Mouse (Mus musculus) midbrain, embryonic 10.5 days (tissue): ENCODE results near the gene Ccdc60. TPM values are rescaled to one million over a fixed set of nuclear protein-coding genes. Genes with fewer than 3 reads are reported as not detected.

Experiments used
- DNase-seq: peaks from one replicate; pipeline ENCODE4 v3.0.0-alpha.2; 2017; ENCODE audit warnings: low spot score
- H3K27ac ChIP-seq: fragments of 300-500 bp; sonication (generic); replicated peaks from 2 replicates; pipeline ENCODE4 v1.5.1; 2016; ENCODE audit warnings: mild to moderate bottlenecking
- H3K27me3 ChIP-seq: fragments of 300-500 bp; sonication (generic); 2 replicates; pipeline ENCODE4 v1.6.1; 2016; ENCODE audit warnings: low read depth, mild to moderate bottlenecking; ENCODE audit not compliant: poor library complexity, severe bottlenecking
- H3K36me3 ChIP-seq: fragments of 300-500 bp; sonication (generic); 2 replicates; pipeline ENCODE4 v1.6.1; 2016; ENCODE audit warnings: mild to moderate bottlenecking, moderate library complexity
- H3K4me1 ChIP-seq: fragments of 300-500 bp; sonication (generic); 2 replicates; pipeline ENCODE4 v1.6.1; 2016
- H3K4me3 ChIP-seq: fragments of 300-500 bp; sonication (generic); 2 replicates; pipeline ENCODE4 v1.5.1; 2016; ENCODE audit warnings: mild to moderate bottlenecking, moderate library complexity
- H3K9me3 ChIP-seq: fragments of 300-500 bp; sonication (generic); replicated peaks from 2 replicates; pipeline ENCODE4 v1.6.1; 2016; ENCODE audit warnings: mild to moderate bottlenecking
- WGBS: fragments of 180-500 bp; shearing (Covaris S2); methylation state at CpG from one replicate; pipeline ENCODE4 v1.1.7; 2016; 5-methylcytosine and 5-hydroxymethylcytosine counted together
- polyA plus RNA-seq: library from polyadenylated mRNA; unstranded; fragments of >200 nt; fragmentation: Nextera tagmentation; extraction: Ambion mirVana; gene quantifications from 2 replicates; pipeline ENCODE4 v1.2.1, GENCODE M21; 2016

The Ccdc60 gene
- polyA plus RNA-seq, 1 experiment from 2014 or later = 1.7 TPM

DNA sequence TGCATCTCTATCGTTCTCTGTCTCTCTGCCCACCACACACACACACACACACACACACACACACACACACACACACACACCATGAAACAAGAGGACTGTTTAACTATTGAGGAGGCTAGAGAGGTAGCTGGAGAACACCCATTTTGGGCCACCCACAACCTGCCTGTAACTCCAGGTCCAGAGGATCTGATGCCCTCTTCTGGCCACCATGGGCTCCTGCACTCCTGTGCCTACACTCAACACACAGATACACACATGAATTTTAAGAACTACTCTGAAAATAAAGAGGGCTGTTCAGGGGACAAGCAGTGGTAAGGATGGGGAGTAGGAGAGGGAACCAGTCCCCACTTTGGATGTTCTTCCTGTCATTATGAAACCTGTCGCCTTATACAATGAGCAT, 26.1 kb downstream of the Ccdc60 start:
- Histone ChIP-seq H3K4me1 (peaks cover 8% of the 10 kb centered on the region; the same call in 1 of the 2 replicates), H3K9me3 (no peaks in the 10 kb centered on the region), H3K27me3 (no peaks in the 10 kb centered on the region), H3K36me3 (no peaks in the 10 kb centered on the region), H3K4me3 (no peak overlapping the region), H3K27ac (no peak overlapping the region)
- DNase-seq = no peak
- WGBS = 93% methylated on average over 2 of the region's 2 CpGs

DNA sequence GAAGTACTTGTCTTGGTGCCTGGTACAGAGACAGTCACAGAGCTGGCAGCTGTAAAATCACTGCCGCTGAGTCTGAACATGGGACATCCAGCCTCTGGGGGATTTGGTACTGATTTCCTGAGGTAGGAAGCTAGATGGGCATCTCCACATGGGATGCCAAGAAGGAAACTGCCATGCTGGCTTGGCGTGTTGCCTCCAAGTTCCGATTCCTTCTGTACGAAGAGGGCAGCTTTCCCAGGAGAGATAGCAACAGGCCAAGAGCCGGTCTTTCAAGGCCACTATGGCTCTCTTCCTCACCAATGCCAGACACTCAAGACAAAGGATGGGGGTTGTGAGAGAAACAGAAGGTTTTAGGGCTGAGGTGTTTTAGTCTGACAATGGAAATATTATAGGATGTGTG, 26.8 kb downstream of the Ccdc60 start:
- WGBS = 94% methylated on average over 5 of the region's 5 CpGs

DNA sequence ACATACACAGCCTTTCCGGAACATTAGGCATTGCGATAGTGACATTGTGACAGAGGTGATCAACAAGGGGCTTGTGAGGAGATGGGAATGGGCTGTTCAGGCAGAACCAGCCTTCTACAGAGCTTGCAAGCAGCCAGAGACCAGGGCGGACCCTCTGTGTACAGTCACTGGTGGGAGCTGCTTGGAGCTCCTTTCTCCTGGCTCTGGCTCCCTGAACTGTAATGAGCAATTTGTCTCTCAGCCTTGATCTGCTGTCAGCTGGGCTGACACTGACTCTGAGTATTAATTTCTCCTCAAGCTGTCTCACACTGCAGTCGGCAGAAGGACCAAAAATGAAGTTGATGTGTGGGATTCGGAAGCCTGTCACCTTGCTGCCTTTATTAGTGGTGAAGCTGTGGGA, 28.4 kb downstream of the Ccdc60 start:
- DNase-seq = no peak
- Histone ChIP-seq H3K27ac (no peak overlapping the region), H3K9me3 (no peaks in the 10 kb centered on the region), H3K36me3 (no peaks in the 10 kb centered on the region), H3K4me3 (no peak overlapping the region), H3K4me1 (peaks cover 8% of the 10 kb centered on the region; the same call in 1 of the 2 replicates), H3K27me3 (no peaks in the 10 kb centered on the region)
- WGBS = 94% methylated on average over 5 of the region's 5 CpGs

More for the DNA sequence above, 26.8 kb downstream of the Ccdc60 start:
- Histone ChIP-seq H3K4me1 (peaks cover 8% of the 10 kb centered on the region; the same call in 1 of the 2 replicates), H3K27ac (no peak overlapping the region), H3K27me3 (no peaks in the 10 kb centered on the region), H3K4me3 (no peak overlapping the region), H3K9me3 (no peaks in the 10 kb centered on the region), H3K36me3 (no peaks in the 10 kb centered on the region)
- DNase-seq = no peak

DNA sequence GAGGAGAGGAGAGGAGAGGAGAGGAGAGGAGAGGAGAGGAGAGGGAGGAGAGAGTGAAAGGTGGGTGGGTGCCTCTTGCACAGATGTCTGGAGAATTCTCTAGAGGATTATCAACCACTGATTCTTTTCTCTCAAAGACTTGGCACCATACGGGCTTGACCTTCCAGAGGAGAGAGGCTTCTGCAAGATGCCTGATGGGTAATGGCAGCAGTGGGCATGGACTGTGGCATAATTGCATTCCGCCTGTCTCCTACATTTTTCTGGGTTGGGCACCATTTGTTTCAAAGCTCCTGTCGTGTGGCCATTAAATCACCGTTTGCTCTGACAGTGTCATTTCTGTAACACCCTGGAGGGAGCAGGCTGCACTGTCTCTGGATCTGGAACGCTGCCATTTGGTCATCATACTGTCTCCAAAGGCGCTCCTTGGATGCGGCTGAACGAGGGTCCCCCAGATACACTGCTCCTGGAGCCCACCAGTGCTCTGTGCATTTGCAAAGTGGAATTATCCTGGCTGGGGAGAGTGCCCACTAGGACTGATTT, 30.4 kb downstream of the Ccdc60 start:
- H3K4me3 ChIP-seq = no peak overlapping the region
- H3K27ac ChIP-seq = no peak overlapping the region
- 76% methylated on average over 8 of the region's 8 CpGs for WGBS
- no peak for DNase-seq
- no peaks in the 10 kb centered on the region for H3K27me3 ChIP-seq
- peaks cover 8% of the 10 kb centered on the region; the same call in 1 of the 2 replicates for H3K4me1 ChIP-seq
- no peaks in the 10 kb centered on the region for H3K36me3 ChIP-seq
- H3K9me3 ChIP-seq = no peaks in the 10 kb centered on the region

DNA sequence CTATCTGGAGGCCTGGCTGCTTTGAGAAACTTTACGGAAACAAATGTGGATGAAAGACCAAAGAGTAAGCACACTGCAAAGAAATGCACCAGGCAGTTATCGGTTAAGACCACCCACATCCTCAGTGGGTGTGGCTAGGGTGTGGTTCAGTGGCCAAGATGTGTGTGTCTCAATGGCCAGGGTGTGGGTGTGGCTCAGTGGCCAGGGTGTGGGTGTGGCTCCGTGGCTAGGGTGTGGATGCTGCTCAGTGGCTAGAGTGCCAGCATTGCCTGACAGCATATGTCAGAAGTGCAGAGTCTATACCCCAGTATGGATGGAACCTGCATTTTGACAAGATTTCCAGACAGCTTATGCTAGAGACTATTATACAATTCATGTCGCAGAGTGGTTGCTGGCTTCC, 34.9 kb downstream of the Ccdc60 start:
- Histone ChIP-seq H3K4me1 (peaks cover 7% of the 10 kb centered on the region; the same call in 1 of the 2 replicates), H3K27ac (no peak overlapping the region), H3K4me3 (no peak overlapping the region), H3K9me3 (no peaks in the 10 kb centered on the region), H3K36me3 (no peaks in the 10 kb centered on the region), H3K27me3 (no peaks in the 10 kb centered on the region)
- DNase-seq = no peak
- WGBS = 86% methylated on average over 4 of the region's 4 CpGs

DNA sequence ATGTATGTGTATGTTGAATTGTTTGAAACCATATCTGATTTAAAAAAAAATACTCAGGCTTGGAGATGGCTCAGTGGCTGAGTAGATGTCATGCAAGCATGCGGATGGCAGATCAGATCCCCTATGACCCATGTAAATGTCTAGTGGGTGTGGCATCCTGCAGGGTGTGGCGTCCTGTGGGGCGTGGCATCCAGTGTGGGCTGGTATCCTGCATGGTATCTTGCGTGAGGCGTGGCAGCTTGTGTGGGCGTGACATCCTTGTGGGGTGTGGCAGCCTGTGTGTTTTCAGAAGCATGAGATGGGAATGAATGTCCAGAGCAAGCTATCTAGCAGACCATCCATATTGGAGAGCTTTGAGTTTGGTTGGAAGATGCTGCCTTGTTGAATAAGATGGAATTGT, 36.6 kb downstream of the Ccdc60 start:
- 87% methylated on average over 6 of the region's 6 CpGs for WGBS

DNA sequence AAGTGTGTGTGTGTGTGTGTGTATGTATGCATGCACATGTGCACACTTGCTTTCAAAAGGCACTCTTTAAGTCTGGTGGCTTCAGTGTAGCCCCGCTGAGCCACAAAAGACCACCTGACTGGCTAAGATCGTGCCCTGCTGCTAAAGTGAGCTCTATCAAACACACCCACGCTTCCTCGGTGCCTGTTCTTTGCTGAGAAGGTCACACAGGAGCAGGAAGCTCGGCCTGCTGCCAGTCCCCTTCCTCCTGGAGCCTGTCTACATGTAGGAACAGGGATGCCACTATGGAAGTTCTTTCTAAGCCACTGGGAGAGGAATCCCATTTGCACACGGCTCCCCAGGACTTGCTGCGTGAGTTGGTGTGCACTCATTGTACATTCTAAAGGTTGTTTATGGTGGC, 42.1 kb downstream of the Ccdc60 start:
- H3K36me3 ChIP-seq = no peaks in the 10 kb centered on the region
- no peak overlapping the region for H3K4me3 ChIP-seq
- 0 out of 2 replicates have a peak, but pooled peaks cover 3% of the 10 kb centered on the region for H3K4me1 ChIP-seq
- whole genome bisulfite sequencing = 86% methylated on average over 7 of the region's 7 CpGs
- H3K27ac ChIP-seq = no peak overlapping the region
- no peak for DNase-seq
- H3K27me3 ChIP-seq = no peaks in the 10 kb centered on the region
- H3K9me3 ChIP-seq = no peaks in the 10 kb centered on the region

More for the DNA sequence above, 36.6 kb downstream of the Ccdc60 start:
- Histone ChIP-seq H3K4me3 (no peak overlapping the region), H3K27me3 (no peaks in the 10 kb centered on the region), H3K9me3 (no peaks in the 10 kb centered on the region), H3K4me1 (no peaks in the 10 kb centered on the region), H3K27ac (no peak overlapping the region), H3K36me3 (no peaks in the 10 kb centered on the region)
- no peak for DNase-seq

DNA sequence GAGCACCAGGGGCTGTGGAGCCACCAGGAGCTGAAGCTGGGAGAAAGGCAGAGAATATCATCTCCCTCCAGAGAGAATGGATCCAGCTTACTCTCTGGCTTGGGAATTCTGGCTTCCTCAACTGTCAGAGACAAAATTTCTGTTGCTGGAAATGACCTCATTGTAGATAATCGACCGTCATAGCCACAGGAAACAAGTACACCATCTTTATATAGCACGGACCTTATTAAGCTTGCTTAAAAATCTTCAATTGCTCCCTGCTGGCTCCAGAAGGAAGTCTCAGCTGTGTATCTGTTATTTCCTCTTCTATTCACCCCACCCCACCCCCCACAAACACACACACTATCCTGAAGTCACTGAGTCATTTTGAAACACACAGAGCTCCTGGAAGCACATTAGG, 44.3 kb downstream of the Ccdc60 start:
- H3K36me3 ChIP-seq = no peaks in the 10 kb centered on the region
- H3K27ac ChIP-seq = no peak overlapping the region
- no peak overlapping the region for H3K4me3 ChIP-seq
- 0 out of 2 replicates have a peak, but pooled peaks cover 3% of the 10 kb centered on the region for H3K4me1 ChIP-seq
- no peak for DNase-seq
- no peaks in the 10 kb centered on the region for H3K9me3 ChIP-seq
- 78% methylated on average over 3 of the region's 3 CpGs for WGBS
- H3K27me3 ChIP-seq = no peaks in the 10 kb centered on the region

DNA sequence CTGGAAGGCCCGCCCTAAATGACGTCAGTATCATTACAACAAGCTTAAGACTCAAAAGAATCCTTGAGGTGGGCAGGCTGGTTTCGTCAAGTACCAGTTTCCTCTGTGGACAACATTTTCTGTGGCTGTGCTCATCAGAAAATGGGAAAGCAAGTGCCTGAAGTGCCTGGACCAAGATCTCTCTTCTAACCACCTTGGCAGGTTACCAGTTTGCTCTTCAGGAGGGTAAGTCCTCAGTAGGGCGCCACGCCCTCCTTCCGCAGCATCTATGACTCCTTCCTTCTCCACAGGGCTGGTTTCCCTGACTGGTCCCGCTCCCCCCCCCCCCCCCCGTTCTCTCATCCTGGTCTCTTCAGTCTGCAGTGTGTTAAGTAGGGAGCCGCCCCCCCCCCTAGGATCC, 45.2 kb downstream of the Ccdc60 start:
- H3K27ac ChIP-seq = no peak overlapping the region
- WGBS = 82% methylated on average over 9 of the region's 9 CpGs
- no peaks in the 10 kb centered on the region for H3K27me3 ChIP-seq
- DNase-seq = no peak
- no peaks in the 10 kb centered on the region for H3K9me3 ChIP-seq
- no peaks in the 10 kb centered on the region for H3K36me3 ChIP-seq
- no peak overlapping the region for H3K4me3 ChIP-seq
- H3K4me1 ChIP-seq = 0 out of 2 replicates have a peak, but pooled peaks cover 6% of the 10 kb centered on the region

DNA sequence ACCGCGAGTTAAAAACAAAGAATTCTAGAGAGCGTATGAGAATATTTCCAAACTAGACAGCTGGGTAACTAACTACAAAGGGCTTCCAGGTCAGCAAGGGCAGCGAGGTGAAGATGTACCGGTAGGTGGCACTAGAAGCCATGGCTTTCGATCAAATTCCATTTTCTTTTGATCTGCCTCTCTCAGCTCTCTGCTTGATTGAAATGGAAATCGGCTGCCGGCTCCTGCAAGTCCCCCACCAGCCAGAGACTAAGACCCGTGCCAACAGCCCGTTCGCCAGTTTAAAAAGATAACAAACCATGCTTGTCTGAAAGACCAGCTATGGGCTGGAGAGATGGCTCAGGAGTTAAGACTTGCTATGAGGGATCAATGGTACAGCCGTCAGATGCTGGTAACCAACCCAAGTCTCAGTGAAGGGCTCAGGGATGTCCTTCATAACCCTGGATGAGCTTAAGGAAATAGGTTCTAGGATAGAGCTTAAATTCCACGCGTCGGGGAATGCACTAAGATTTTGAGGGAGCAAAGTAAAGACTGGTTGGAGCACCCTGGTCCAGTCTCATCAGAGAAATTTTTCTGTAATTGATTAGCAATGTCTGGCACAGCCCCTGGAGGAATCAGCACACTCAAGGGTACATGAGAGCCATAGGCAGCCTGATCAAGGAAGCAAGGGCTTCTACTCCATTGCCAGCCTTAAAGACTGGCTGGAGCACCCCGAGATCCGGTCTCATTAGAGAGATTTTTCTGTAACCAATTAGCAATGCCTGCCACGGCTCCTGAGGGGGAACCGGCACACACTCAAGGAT, 56.7 kb downstream of the Ccdc60 start:
- Histone ChIP-seq H3K36me3 (no peaks in the 10 kb centered on the region), H3K27ac (peak overlapping the region; percentile 24), H3K9me3 (no peaks in the 10 kb centered on the region), H3K4me1 (peaks cover 21% of the 10 kb centered on the region), H3K27me3 (no peaks in the 10 kb centered on the region), H3K4me3 (peak overlapping the region; percentile 43)
- 23% methylated on average over 19 of the region's 19 CpGs for WGBS
- peak; percentile 81 for DNase-seq

DNA sequence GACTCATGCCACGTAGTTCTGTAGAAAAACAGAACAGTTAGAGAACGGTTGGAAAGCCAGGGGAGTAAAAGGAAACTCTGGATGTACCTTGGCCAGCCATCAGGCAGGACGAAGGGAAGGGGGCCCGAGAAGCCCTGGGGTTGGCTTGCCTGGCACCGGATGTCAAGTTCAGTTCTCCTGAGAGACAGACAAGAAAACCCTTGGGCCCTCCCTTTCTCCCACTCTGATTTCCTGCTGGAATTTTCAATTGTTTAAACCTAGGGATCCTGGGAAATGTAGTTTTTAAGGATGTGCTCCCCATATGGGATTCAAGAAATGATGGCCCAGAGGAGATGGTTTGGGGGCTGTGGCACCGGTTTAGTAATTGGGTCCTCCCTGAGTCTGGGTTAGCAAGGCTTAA, 60.4 kb downstream of the Ccdc60 start:
- no peak overlapping the region for H3K4me3 ChIP-seq
- no peaks in the 10 kb centered on the region for H3K27me3 ChIP-seq
- H3K9me3 ChIP-seq = no peaks in the 10 kb centered on the region
- H3K27ac ChIP-seq = no peak overlapping the region
- WGBS = 79% methylated on average over 6 of the region's 6 CpGs
- DNase-seq = no peak
- no peaks in the 10 kb centered on the region for H3K36me3 ChIP-seq
- peaks cover 24% of the 10 kb centered on the region for H3K4me1 ChIP-seq

DNA sequence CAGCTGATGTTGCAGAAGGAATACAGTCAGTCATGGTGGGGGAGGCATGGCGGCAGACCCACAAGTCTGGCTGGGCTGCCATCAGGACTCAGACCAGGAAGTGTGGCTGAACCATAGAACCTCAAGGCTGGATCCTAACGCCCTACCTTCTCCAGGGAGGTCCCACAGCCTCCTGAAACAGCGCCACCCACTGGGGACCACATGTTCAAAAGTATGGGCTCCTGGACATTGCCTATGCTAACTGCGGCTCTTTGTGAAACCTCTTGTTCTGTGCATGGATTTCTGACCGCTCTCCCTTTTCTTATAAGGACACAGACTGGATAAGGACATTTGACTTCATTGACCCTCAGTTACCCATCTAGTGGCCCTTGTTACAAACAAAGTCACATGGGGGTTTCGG, 64.8 kb downstream of the Ccdc60 start:
- no peak for DNase-seq
- WGBS = 77% methylated on average over 6 of the region's 6 CpGs
- no peak overlapping the region for H3K27ac ChIP-seq
- H3K4me3 ChIP-seq = no peak overlapping the region
- no peaks in the 10 kb centered on the region for H3K27me3 ChIP-seq
- H3K4me1 ChIP-seq = 0 out of 2 replicates have a peak, but pooled peaks cover 4% of the 10 kb centered on the region
- H3K9me3 ChIP-seq = no peaks in the 10 kb centered on the region
- H3K36me3 ChIP-seq = no peaks in the 10 kb centered on the region

DNA sequence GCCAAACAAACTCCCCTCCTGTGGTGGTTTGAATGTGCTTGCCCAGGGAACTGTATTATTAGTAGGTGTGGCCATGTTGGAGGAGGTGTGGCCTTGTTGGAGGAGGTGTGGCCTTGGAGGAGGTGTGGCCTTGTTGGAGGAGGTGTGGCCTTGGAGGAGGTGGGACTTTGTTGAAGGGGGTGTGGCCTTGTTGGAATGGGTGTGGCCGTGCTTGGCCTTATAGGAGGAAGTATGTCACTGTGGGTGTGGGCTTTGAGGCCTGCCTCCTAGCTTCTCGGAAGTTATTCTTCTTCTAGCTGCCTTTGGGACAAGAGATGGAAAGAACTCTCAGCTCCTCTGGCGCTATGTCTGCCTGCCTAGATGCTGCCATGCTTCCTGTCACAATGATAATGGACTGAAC, 66.9 kb downstream of the Ccdc60 start:
- WGBS = 88% methylated on average over 3 of the region's 3 CpGs
- Histone ChIP-seq H3K9me3 (no peaks in the 10 kb centered on the region), H3K36me3 (no peaks in the 10 kb centered on the region), H3K4me3 (no peak overlapping the region), H3K27me3 (no peaks in the 10 kb centered on the region), H3K4me1 (0 out of 2 replicates have a peak, but pooled peaks cover 4% of the 10 kb centered on the region), H3K27ac (no peak overlapping the region)
- DNase-seq = no peak
